Mouse (Mus musculus) heart, embryonic 14.5 days (tissue): ENCODE data around the gene Prdm1. TPM values are rescaled to one million over a fixed set of nuclear protein-coding genes. Genes with fewer than 3 reads are reported as not detected.
A peak's percentile ranks its signal among the peaks of the same experiment; 100 is the strongest.

Experiments
- ATAC-seq: fragments of 200-750 bp; cut with Nextera tagmentation; 2 replicates; pipeline ENCODE4 v1.8.0; 2017; ENCODE audit warnings: low read depth, moderate TSS enrichment; ENCODE audit not compliant: insufficient number of reproducible peaks, insufficient read depth, low FRiP score
- H3K27ac ChIP-seq, 2 experiments: fragments of 200-500 bp in 1 of 2; fragments of 300-500 bp in 1 of 2; sonication (generic) in 1 of 2; replicated peaks in 1 of 2; 2 replicates each; pipeline ENCODE4 v1.5.1; 2012 to 2014; ENCODE audit warnings: low read depth in 2 of 2, low read length in 2 of 2, control low read depth in 1 of 2, mild to moderate bottlenecking in 1 of 2, mixed read lengths in 1 of 2; ENCODE audit not compliant: control insufficient read depth in 1 of 2, insufficient read depth in 1 of 2
- H3K27me3 ChIP-seq: fragments of 300-500 bp; sonication (generic); 2 replicates; pipeline ENCODE4 v1.6.1; 2014; ENCODE audit warnings: mild to moderate bottlenecking, low read length, control low read depth; ENCODE audit not compliant: control insufficient read depth, insufficient read depth
- H3K36me3 ChIP-seq: fragments of 300-500 bp; sonication (generic); 2 replicates; pipeline ENCODE4 v1.6.1; 2014; ENCODE audit warnings: mild to moderate bottlenecking, control low read depth, low read length, mixed read lengths; ENCODE audit not compliant: control insufficient read depth, insufficient read depth
- H3K4me1 ChIP-seq, 2 experiments: fragments of 200-500 bp in 1 of 2; fragments of 300-500 bp in 1 of 2; sonication (generic) in 1 of 2; 2 replicates each; pipeline ENCODE4 v1.6.1; 2012 to 2014; ENCODE audit warnings: low read length in 2 of 2, control low read depth in 1 of 2, mixed read lengths in 1 of 2; ENCODE audit not compliant: control insufficient read depth in 2 of 2, insufficient read depth in 2 of 2
- H3K4me2 ChIP-seq: fragments of 300-500 bp; sonication (generic); 2 replicates; pipeline ENCODE4 v1.6.1; 2014; ENCODE audit warnings: mild to moderate bottlenecking, low read length
- H3K4me3 ChIP-seq, 2 experiments: fragments of 200-500 bp in 1 of 2; fragments of 300-500 bp in 1 of 2; sonication (generic) in 1 of 2; 2 replicates each; pipeline ENCODE4 v1.5.1; 2012 to 2014; ENCODE audit warnings: low read length in 2 of 2, mild to moderate bottlenecking in 2 of 2, control low read depth in 1 of 2, low read depth in 1 of 2, moderate library complexity in 1 of 2; ENCODE audit not compliant: control insufficient read depth in 1 of 2, insufficient read depth in 1 of 2
- H3K9ac ChIP-seq: fragments of 300-500 bp; sonication (generic); 2 replicates; pipeline ENCODE4 v1.6.1; 2014; ENCODE audit warnings: mild to moderate bottlenecking, low read length
- H3K9me3 ChIP-seq: fragments of 300-500 bp; sonication (generic); 2 replicates; pipeline ENCODE4 v1.6.1; 2016; ENCODE audit warnings: low read length, control low read depth; ENCODE audit not compliant: control insufficient read depth
- WGBS: fragments of 180-500 bp; shearing (Covaris S2); extraction: QIAGEN DNeasy Blood & Tissue Kit; methylation state at CpG from one replicate; pipeline ENCODE4 v1.1.7; 2014; 5-methylcytosine and 5-hydroxymethylcytosine counted together
- polyA plus RNA-seq: library from polyadenylated mRNA; unstranded; fragments of >200 nt; fragmentation: Nextera tagmentation; extraction: Ambion mirVana; gene quantifications from 2 replicates; pipeline ENCODE4 v1.2.1, GENCODE M21; 2014

Gene Prdm1
- polyA plus RNA-seq, 1 experiment from 2014 or later: 0.86 TPM

DNA sequence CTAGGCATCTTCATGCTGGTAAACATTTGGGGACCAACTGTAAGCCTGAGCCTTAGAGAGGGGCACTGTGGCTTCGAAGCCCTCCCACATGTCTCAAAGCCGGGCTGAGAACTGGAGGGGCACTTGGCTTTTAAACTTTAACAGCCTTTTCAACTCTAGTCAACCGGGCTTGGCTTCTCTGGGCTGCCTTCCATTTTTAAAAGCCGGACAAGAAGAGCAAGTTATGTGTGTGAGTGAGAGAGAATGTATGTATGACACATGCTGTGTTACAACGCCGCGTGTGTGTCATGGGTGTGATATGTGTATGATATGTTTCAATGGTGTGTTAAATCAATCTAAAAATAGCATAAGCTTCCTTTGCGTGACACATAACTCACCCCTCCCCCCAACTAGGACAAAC is 66.0 kb downstream of the Prdm1 start:
- Histone ChIP-seq H3K4me1 (peaks cover 5 to 19% of the 10 kb centered on the region in 2 experiments; a peak in 3 of 4 replicates), H3K27ac (no peak overlapping the region), H3K9me3 (no peaks in the 10 kb centered on the region), H3K9ac (no peak overlapping the region), H3K36me3 (no peaks in the 10 kb centered on the region), H3K4me2 (no peak overlapping the region), H3K4me3 (no peak overlapping the region), H3K27me3 (peaks cover 51% of the 10 kb centered on the region)
- no peak for ATAC-seq
- WGBS: 78% methylated on average over 8 of the region's 8 CpGs

- Histone ChIP-seq H3K4me1 (peaks cover 9 to 23% of the 10 kb centered on the region in 2 experiments; a peak in 3 of 4 replicates), H3K27ac (no peak overlapping the region), H3K4me3 (no peak overlapping the region), H3K9me3 (no peaks in the 10 kb centered on the region), H3K9ac (no peak overlapping the region), H3K4me2 (no peak overlapping the region), H3K36me3 (no peaks in the 10 kb centered on the region), H3K27me3 (peaks cover 49% of the 10 kb centered on the region)
- ATAC-seq: no peak
- WGBS: 86% methylated on average over 6 of the region's 6 CpGs
These were observed 67.2 kb downstream of the Prdm1 start for GRCm38 (mm10) chr10:44461063-44461462.

- H3K9ac ChIP-seq: no peak overlapping the region
- H3K27me3 ChIP-seq: peaks cover 50% of the 10 kb centered on the region
- H3K27ac ChIP-seq: no peak overlapping the region
- no peak overlapping the region for H3K4me2 ChIP-seq
- peaks cover 4 to 19% of the 10 kb centered on the region in 2 experiments; a peak in 3 of 4 replicates for H3K4me1 ChIP-seq
- no peaks in the 10 kb centered on the region for H3K9me3 ChIP-seq
- no peaks in the 10 kb centered on the region for H3K36me3 ChIP-seq
- WGBS: 17% methylated on average over 6 of the region's 6 CpGs
- no peak for ATAC-seq
- no peak overlapping the region for H3K4me3 ChIP-seq
These were observed 68.0 kb downstream of the Prdm1 start for GRCm38 (mm10) chr10:44460095-44460810.

- no peaks in the 10 kb centered on the region for H3K9me3 ChIP-seq
- peak overlapping the region in 1 of 2 experiments; percentile 63; a peak in 2 of 4 replicates for H3K4me3 ChIP-seq
- no peak overlapping the region for H3K9ac ChIP-seq
- peak overlapping the region; percentile 96 for H3K4me2 ChIP-seq
- H3K4me1 ChIP-seq: peaks cover 4 to 16% of the 10 kb centered on the region in 2 experiments; a peak in 3 of 4 replicates
- H3K36me3 ChIP-seq: no peaks in the 10 kb centered on the region
- 12% methylated on average over 11 of the region's 11 CpGs for WGBS
- H3K27me3 ChIP-seq: peaks cover 51% of the 10 kb centered on the region
- H3K27ac ChIP-seq: no peak overlapping the region
- ATAC-seq: no peak
These were observed 68.8 kb downstream of the Prdm1 start for GRCm38 (mm10) chr10:44459321-44460000.

GRCm38 (mm10) chr10:44458534-44459315 is 69.6 kb downstream of the Prdm1 start:
- H3K4me1 ChIP-seq: peaks cover 4 to 16% of the 10 kb centered on the region in 2 experiments; a peak in 3 of 4 replicates
- H3K4me3 ChIP-seq: peak overlapping the region; percentile 63 to 78
- no peaks in the 10 kb centered on the region for H3K36me3 ChIP-seq
- ATAC-seq: peak; percentile 70
- H3K9me3 ChIP-seq: no peaks in the 10 kb centered on the region
- peak overlapping the region in 1 of 2 experiments; percentile 31; a peak in 2 of 4 replicates for H3K27ac ChIP-seq
- H3K4me2 ChIP-seq: peak overlapping the region; percentile 96
- peak overlapping the region; percentile 64; the same call in 1 of the 2 replicates for H3K9ac ChIP-seq
- peaks cover 46% of the 10 kb centered on the region for H3K27me3 ChIP-seq
- WGBS: under 1% methylated on average over 54 of the region's 54 CpGs

DNA sequence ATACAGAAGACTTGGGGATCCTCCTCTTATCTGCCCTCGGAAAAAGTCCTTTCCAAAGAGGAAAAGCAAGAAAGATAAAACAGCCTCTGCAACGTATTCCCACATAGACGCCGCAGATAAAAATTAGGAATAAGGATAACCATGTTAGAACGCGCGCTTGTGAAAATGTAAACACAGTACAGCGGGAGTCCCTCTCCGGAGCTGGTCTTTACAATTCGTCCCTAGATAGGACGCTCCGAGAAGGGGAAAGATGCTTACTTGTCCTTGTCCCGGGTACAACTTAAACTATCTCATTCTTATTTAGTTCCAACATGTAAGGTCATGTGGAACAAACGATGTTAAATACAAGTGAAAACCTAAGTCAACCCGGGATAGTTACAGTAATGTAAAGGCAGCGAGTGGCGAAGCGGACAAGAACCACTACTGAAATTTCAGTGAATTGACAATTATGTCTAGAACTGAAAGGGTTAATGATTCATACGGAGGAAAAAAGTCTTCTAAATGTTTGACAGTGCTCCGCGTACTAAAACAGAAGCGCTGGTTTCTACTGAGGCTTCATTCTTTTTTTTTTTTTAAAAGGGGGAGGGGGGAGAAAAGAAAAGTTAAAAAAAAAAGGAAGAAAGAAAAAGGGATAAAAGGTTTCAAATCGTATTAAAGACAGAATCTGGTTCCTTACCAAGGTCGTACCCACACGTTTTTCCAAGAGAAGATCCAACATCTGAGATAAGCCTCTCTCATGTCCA is 70.3 kb downstream of the Prdm1 start:
- Histone ChIP-seq H3K27me3 (peaks cover 42% of the 10 kb centered on the region; the same call in 1 of the 2 replicates), H3K27ac (0 out of 4 replicates have a peak overlapping the region, but pooled peaks of 1 of the 2 experiments have one; percentile 31), H3K4me3 (peak overlapping the region; percentile 63 to 78), H3K36me3 (no peaks in the 10 kb centered on the region), H3K4me1 (peaks cover 4 to 16% of the 10 kb centered on the region in 2 experiments; a peak in 3 of 4 replicates), H3K9me3 (no peaks in the 10 kb centered on the region), H3K4me2 (peak overlapping the region; percentile 96), H3K9ac (peak overlapping the region; percentile 64)
- no peak for ATAC-seq
- under 1% methylated on average over 25 of the region's 25 CpGs for whole genome bisulfite sequencing
